Mouse (Mus musculus) liver, embryonic 13.5 days (tissue): Measurements from ENCODE around the gene Olfr845. TPM values are rescaled to one million over a fixed set of nuclear protein-coding genes. Genes with fewer than 3 reads are reported as not detected.

Source experiments
- ATAC-seq: fragments of 200-750 bp; cut with Nextera tagmentation; 2 replicates; pipeline ENCODE4 v1.8.0; 2017; ENCODE audit warnings: low read depth, mild to moderate bottlenecking, moderate number of reproducible peaks, moderate library complexity
- DNase-seq: peaks from one replicate; pipeline ENCODE4 v3.0.0; 2022
- H3K27ac ChIP-seq: fragments of 300-500 bp; sonication (generic); 2 replicates; pipeline ENCODE4 v1.5.1; 2015; ENCODE audit warnings: moderate library complexity, mild to moderate bottlenecking, inconsistent platforms
- H3K27me3 ChIP-seq: fragments of 300-500 bp; sonication (generic); 2 replicates; pipeline ENCODE4 v1.6.1; 2015; ENCODE audit warnings: mild to moderate bottlenecking, inconsistent platforms
- H3K36me3 ChIP-seq: fragments of 300-500 bp; sonication (generic); 2 replicates; pipeline ENCODE4 v1.6.1; 2015; ENCODE audit warnings: mild to moderate bottlenecking, inconsistent platforms
- H3K4me1 ChIP-seq: fragments of 300-500 bp; sonication (generic); replicated peaks from 2 replicates; pipeline ENCODE4 v1.6.1; 2015; ENCODE audit warnings: inconsistent platforms
- H3K4me2 ChIP-seq: fragments of 300-500 bp; sonication (generic); 2 replicates; pipeline ENCODE4 v1.6.1; 2015; ENCODE audit warnings: inconsistent platforms, mild to moderate bottlenecking, moderate library complexity
- H3K4me3 ChIP-seq: fragments of 300-500 bp; sonication (generic); replicated peaks from 2 replicates; pipeline ENCODE4 v1.5.1; 2015; ENCODE audit warnings: mild to moderate bottlenecking, inconsistent platforms
- H3K9ac ChIP-seq: fragments of 300-500 bp; sonication (generic); 2 replicates; pipeline ENCODE4 v1.6.1; 2015; ENCODE audit warnings: mild to moderate bottlenecking, inconsistent platforms
- H3K9me3 ChIP-seq: fragments of 300-500 bp; sonication (generic); replicated peaks from 2 replicates; pipeline ENCODE4 v1.6.1; 2016; ENCODE audit warnings: inconsistent platforms
- WGBS: fragments of 180-500 bp; shearing (Covaris S2); methylation state at CpG from one replicate; pipeline ENCODE4 v1.1.7; 2015; ENCODE audit not compliant: insufficient replicate concordance; 5-methylcytosine and 5-hydroxymethylcytosine counted together
- polyA plus RNA-seq: library from polyadenylated mRNA; unstranded; fragments of >200 nt; fragmentation: Nextera tagmentation; extraction: Ambion mirVana; gene quantifications from 2 replicates; pipeline ENCODE4 v1.2.1, GENCODE M21; 2015

The Olfr845 gene
- polyA plus RNA-seq: not detected in 2 replicates

DNA sequence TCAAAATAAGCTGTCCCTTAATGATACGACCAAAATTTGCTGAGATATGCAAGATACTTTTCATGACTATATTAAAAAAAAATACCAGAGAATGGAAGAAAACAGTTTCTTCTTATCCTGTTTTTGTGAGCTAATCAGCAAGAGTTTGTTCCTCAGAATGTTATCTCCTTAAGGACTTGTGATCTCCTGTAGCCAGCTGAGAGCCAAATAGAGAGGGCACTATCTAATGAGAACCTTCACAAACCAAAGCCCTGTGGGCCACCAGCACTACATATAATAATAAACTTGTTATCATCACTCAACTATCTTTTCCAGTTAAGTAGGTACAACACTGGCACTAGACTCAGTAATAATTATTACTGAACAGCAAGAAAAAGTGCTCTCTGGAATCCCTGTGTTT, at the start of gene Olfr845:
Gene Olfr845, plus strand, starts transcription at position 301 of the 400 bp plus-strand sequence.
- Histone ChIP-seq H3K27ac (no peak within 1 kb of the TSS), H3K9ac (no peak within 1 kb of the TSS), H3K9me3 (no peaks in the 10 kb centered on the region), H3K4me2 (no peak within 1 kb of the TSS), H3K27me3 (no peaks in the 10 kb centered on the region), H3K4me1 (no peaks in the 10 kb centered on the region), H3K36me3 (no peaks in the 10 kb centered on the region), H3K4me3 (no peak within 1 kb of the TSS)
- 42% methylated on average over 1 of the region's 1 CpGs for WGBS
- ATAC-seq (no peak), DNase-seq (no peak)

GRCm38 (mm10) chr9:19316047-19316446, 20.2 kb upstream of the Olfr845 start, which contains the start of gene Olfr844:
Gene Olfr844 (plus strand): TSS chr9:19316347.
- no peak within 1 kb of the TSS for H3K27ac ChIP-seq
- no peak within 1 kb of the TSS for H3K4me2 ChIP-seq
- no peaks in the 10 kb centered on the region for H3K4me1 ChIP-seq
- no peaks in the 10 kb centered on the region for H3K9me3 ChIP-seq
- H3K9ac ChIP-seq: no peak within 1 kb of the TSS
- ATAC-seq (no peak), DNase-seq (no peak)
- H3K36me3 ChIP-seq: no peaks in the 10 kb centered on the region
- H3K4me3 ChIP-seq: no peak within 1 kb of the TSS
- no peaks in the 10 kb centered on the region for H3K27me3 ChIP-seq

GRCm38 (mm10) chr9:19363905-19364304, 27.6 kb downstream of the Olfr845 start, which contains the start of gene Olfr846:
Gene Olfr846 (minus strand): TSS chr9:19364005.
- H3K4me2 ChIP-seq: no peak within 1 kb of the TSS
- no peak within 1 kb of the TSS for H3K27ac ChIP-seq
- H3K27me3 ChIP-seq: no peaks in the 10 kb centered on the region
- no peak for ATAC-seq
- H3K4me3 ChIP-seq: no peak within 1 kb of the TSS
- H3K4me1 ChIP-seq: no peaks in the 10 kb centered on the region
- no peaks in the 10 kb centered on the region for H3K9me3 ChIP-seq
- no peak for DNase-seq
- no peaks in the 10 kb centered on the region for H3K36me3 ChIP-seq
- WGBS: 28% methylated on average over 1 of the region's 1 CpGs
- no peak within 1 kb of the TSS for H3K9ac ChIP-seq

- Histone ChIP-seq H3K27me3 (no peaks in the 10 kb centered on the region), H3K9ac (no peak within 1 kb of the TSS), H3K4me3 (no peak within 1 kb of the TSS), H3K4me1 (no peaks in the 10 kb centered on the region), H3K4me2 (no peak within 1 kb of the TSS), H3K9me3 (no peaks in the 10 kb centered on the region), H3K27ac (no peak within 1 kb of the TSS), H3K36me3 (no peaks in the 10 kb centered on the region)
- DNase-seq (no peak), ATAC-seq (no peak)
- 38% methylated on average over 1 of the region's 1 CpGs for WGBS
These were observed 42.3 kb downstream of the Olfr845 start, which contains the start of gene Olfr847 for GRCm38 (mm10) chr9:19378569-19378968. Gene Olfr847 (minus strand): TSS chr9:19378669.

Other genes starting within 250 kb of the Olfr845 start
- not detected in 2 replicates for gene Olfr836, start 216.1 kb upstream of the Olfr845 start, polyA plus RNA-seq
- not detected in 2 replicates for gene Olfr837, start 200.1 kb upstream of the Olfr845 start, polyA plus RNA-seq
- not detected in 2 replicates for gene Olfr839-ps1, start 159.1 kb upstream of the Olfr845 start, polyA plus RNA-seq
- not detected in 2 replicates for gene Olfr843, start 84.5 kb upstream of the Olfr845 start, polyA plus RNA-seq
- gene Olfr844, start 20.1 kb upstream of the Olfr845 start, polyA plus RNA-seq: not detected in 2 replicates
- not detected in 2 replicates for gene Olfr846, start 27.5 kb downstream of the Olfr845 start, polyA plus RNA-seq
- not detected in 2 replicates for gene Olfr847, start 42.2 kb downstream of the Olfr845 start, polyA plus RNA-seq
- not detected in 2 replicates for gene Olfr849, start 103.8 kb downstream of the Olfr845 start, polyA plus RNA-seq
- gene Olfr850, start 141.8 kb downstream of the Olfr845 start, polyA plus RNA-seq: not detected in 2 replicates
- not detected in 2 replicates for gene Olfr851, start 156.8 kb downstream of the Olfr845 start, polyA plus RNA-seq
- not detected in 2 replicates for gene Olfr853, start 204.6 kb downstream of the Olfr845 start, polyA plus RNA-seq
- not detected in 2 replicates for gene Olfr854, start 230.9 kb downstream of the Olfr845 start, polyA plus RNA-seq
- not detected in 2 replicates for gene Olfr855, start 246.2 kb downstream of the Olfr845 start, polyA plus RNA-seq